Mouse (Mus musculus) liver, embryonic 13.5 days (tissue): ENCODE data around the gene Olfr307. TPM values are rescaled to one million over a fixed set of nuclear protein-coding genes. Genes with fewer than 3 reads are reported as not detected.

Experiments used
- microRNA-seq: library from miRNA; unstranded; fragments of <30 nt; microRNA quantifications from one replicate; pipeline ENCODE4, GENCODE M21; 2016
- polyA plus RNA-seq: library from polyadenylated mRNA; unstranded; fragments of >200 nt; fragmentation: Nextera tagmentation; extraction: Ambion mirVana; gene quantifications from 2 replicates; pipeline ENCODE4 v1.2.1, GENCODE M21; 2015

Gene Olfr307
- polyA plus RNA-seq, 1 experiment from 2014 or later = not detected

Small RNAs within 50 kb of the gene (microRNA-seq; reads per million reads assigned to microRNA genes)
- not detected for gene Gm23192

Other genes starting within 250 kb of the Olfr307 start
- gene Vmn2r75, start 165.8 kb downstream of the Olfr307 start, polyA plus RNA-seq = not detected in 2 replicates
- not detected in 2 replicates for gene Vmn2r76, start 91.3 kb downstream of the Olfr307 start, polyA plus RNA-seq
- not detected in 2 replicates for gene Olfr310, start 60.4 kb downstream of the Olfr307 start, polyA plus RNA-seq
- gene Olfr309, start 23.9 kb downstream of the Olfr307 start, polyA plus RNA-seq = not detected in 2 replicates
- not detected in 2 replicates for gene Olfr308, start 12.0 kb downstream of the Olfr307 start, polyA plus RNA-seq
- not detected in 2 replicates for gene Olfr305, start 29.3 kb upstream of the Olfr307 start, polyA plus RNA-seq
- gene Olfr304, start 49.1 kb upstream of the Olfr307 start, polyA plus RNA-seq = not detected in 2 replicates
- not detected in 2 replicates for gene Olfr303, start 60.2 kb upstream of the Olfr307 start, polyA plus RNA-seq
- not detected in 2 replicates for gene Olfr301, start 66.3 kb upstream of the Olfr307 start, polyA plus RNA-seq
- not detected in 2 replicates for gene Olfr299, start 122.3 kb upstream of the Olfr307 start, polyA plus RNA-seq
- gene Olfr298, start 154.9 kb upstream of the Olfr307 start, polyA plus RNA-seq = not detected in 2 replicates
- gene Olfr297, start 182.4 kb upstream of the Olfr307 start, polyA plus RNA-seq = not detected in 2 replicates
- gene Olfr295, start 246.3 kb upstream of the Olfr307 start, polyA plus RNA-seq = not detected in 2 replicates